Mouse (Mus musculus) forebrain, embryonic 12.5 days (tissue): Measurements from ENCODE around the gene Fgfr2. TPM values are rescaled to one million over a fixed set of nuclear protein-coding genes. Genes with fewer than 3 reads are reported as not detected.
"Not testable (repeated sequence)": the region's sequence is repeated elsewhere in the genome, so short reads cannot be mapped to it uniquely, and the experiment has no call there.

Experiments used
- ATAC-seq: fragments of 200-750 bp; cut with Nextera tagmentation; 2 replicates; pipeline ENCODE4 v1.8.0; 2017; ENCODE audit warnings: moderate TSS enrichment; ENCODE audit not compliant: low FRiP score
- H3K27ac ChIP-seq: fragments of 300-500 bp; sonication (generic); 2 replicates; pipeline ENCODE4 v1.5.1; 2016; ENCODE audit warnings: mild to moderate bottlenecking
- H3K27me3 ChIP-seq: fragments of 300-500 bp; sonication (generic); 2 replicates; pipeline ENCODE4 v1.6.1; 2016; ENCODE audit warnings: mild to moderate bottlenecking
- H3K36me3 ChIP-seq: fragments of 300-500 bp; sonication (generic); replicated peaks from 2 replicates; pipeline ENCODE4 v1.6.1; 2016; ENCODE audit warnings: mild to moderate bottlenecking
- H3K4me1 ChIP-seq: fragments of 300-500 bp; sonication (generic); 2 replicates; pipeline ENCODE4 v1.6.1; 2016
- H3K4me2 ChIP-seq: fragments of 300-500 bp; sonication (generic); 2 replicates; pipeline ENCODE4 v1.6.1; 2016; ENCODE audit warnings: mild to moderate bottlenecking, moderate library complexity
- H3K4me3 ChIP-seq: fragments of 300-500 bp; sonication (generic); replicated peaks from 2 replicates; pipeline ENCODE4 v1.5.1; 2016; ENCODE audit warnings: mild to moderate bottlenecking
- H3K9ac ChIP-seq: fragments of 300-500 bp; sonication (generic); 2 replicates; pipeline ENCODE4 v1.6.1; 2016; ENCODE audit warnings: mild to moderate bottlenecking
- H3K9me3 ChIP-seq: fragments of 300-500 bp; sonication (generic); 2 replicates; pipeline ENCODE4 v1.6.1; 2016
- WGBS: fragments of 180-500 bp; shearing (Covaris S2); methylation state at CpG from one replicate; pipeline ENCODE4 v1.1.7; 2016; 5-methylcytosine and 5-hydroxymethylcytosine counted together
- polyA plus RNA-seq: library from polyadenylated mRNA; unstranded; fragments of >200 nt; fragmentation: Nextera tagmentation; extraction: Ambion mirVana; gene quantifications from 2 replicates; pipeline ENCODE4 v1.2.1, GENCODE M21; 2016

Fgfr2 gene
- polyA plus RNA-seq, 1 experiment from 2014 or later, result 89.6 TPM

- Histone ChIP-seq H3K27ac (no peak overlapping the region), H3K36me3 (no peaks in the 10 kb centered on the region), H3K4me2 (no peak overlapping the region), H3K9me3 (no peaks in the 10 kb centered on the region), H3K4me1 (no peaks in the 10 kb centered on the region), H3K9ac (no peak overlapping the region), H3K4me3 (no peak overlapping the region), H3K27me3 (no peaks in the 10 kb centered on the region)
- no peak for ATAC-seq
- WGBS, result 78% methylated on average over 6 of the region's 6 CpGs
Observed at GRCm38 (mm10) chr7:132449891-132450735, 673.0 kb downstream of the Fgfr2 start.

- H3K27me3 ChIP-seq, result no peaks in the 10 kb centered on the region
- no peak for ATAC-seq
- no peak overlapping the region for H3K4me2 ChIP-seq
- no peaks in the 10 kb centered on the region for H3K9me3 ChIP-seq
- H3K4me1 ChIP-seq, result no peaks in the 10 kb centered on the region
- no peak overlapping the region for H3K9ac ChIP-seq
- 87% methylated on average over 4 of the region's 4 CpGs for WGBS
- H3K27ac ChIP-seq, result no peak overlapping the region
- H3K4me3 ChIP-seq, result no peak overlapping the region
- no peaks in the 10 kb centered on the region for H3K36me3 ChIP-seq
Observed at GRCm38 (mm10) chr7:132448511-132449154, 674.5 kb downstream of the Fgfr2 start.

- Histone ChIP-seq H3K9ac (no peak overlapping the region), H3K4me2 (no peak overlapping the region), H3K4me1 (no peaks in the 10 kb centered on the region), H3K27ac (no peak overlapping the region), H3K4me3 (no peak overlapping the region), H3K36me3 (no peaks in the 10 kb centered on the region), H3K27me3 (no peaks in the 10 kb centered on the region), H3K9me3 (no peaks in the 10 kb centered on the region)
- 87% methylated on average over 5 of the region's 5 CpGs for WGBS
- no peak for ATAC-seq
Observed at GRCm38 (mm10) chr7:132447558-132447957, 675.6 kb downstream of the Fgfr2 start.

GRCm38 (mm10) chr7:132446841-132447240, 676.3 kb downstream of the Fgfr2 start:
- 84% methylated on average over 5 of the region's 5 CpGs for WGBS
- Histone ChIP-seq H3K27ac (no peak overlapping the region), H3K4me2 (no peak overlapping the region), H3K4me1 (no peaks in the 10 kb centered on the region), H3K9ac (no peak overlapping the region), H3K4me3 (no peak overlapping the region), H3K36me3 (no peaks in the 10 kb centered on the region), H3K27me3 (no peaks in the 10 kb centered on the region), H3K9me3 (no peaks in the 10 kb centered on the region)
- no peak for ATAC-seq

GRCm38 (mm10) chr7:132444221-132444620, 678.9 kb downstream of the Fgfr2 start:
- WGBS, result 96% methylated on average over 2 of the region's 2 CpGs
- no peaks in the 10 kb centered on the region for H3K9me3 ChIP-seq
- no peak overlapping the region for H3K9ac ChIP-seq
- no peak for ATAC-seq
- H3K4me1 ChIP-seq, result no peaks in the 10 kb centered on the region
- H3K27ac ChIP-seq, result no peak overlapping the region
- H3K4me2 ChIP-seq, result no peak overlapping the region
- H3K4me3 ChIP-seq, result no peak overlapping the region
- no peaks in the 10 kb centered on the region for H3K27me3 ChIP-seq
- no peaks in the 10 kb centered on the region for H3K36me3 ChIP-seq

GRCm38 (mm10) chr7:132443769-132444168, 679.4 kb downstream of the Fgfr2 start:
- Histone ChIP-seq H3K4me1 (no peaks in the 10 kb centered on the region), H3K27me3 (no peaks in the 10 kb centered on the region), H3K4me3 (no peak overlapping the region), H3K27ac (no peak overlapping the region), H3K9ac (no peak overlapping the region), H3K9me3 (no peaks in the 10 kb centered on the region), H3K36me3 (no peaks in the 10 kb centered on the region), H3K4me2 (no peak overlapping the region)
- WGBS, result 82% methylated on average over 2 of the region's 2 CpGs
- ATAC-seq, result no peak

- Histone ChIP-seq H3K27ac (no peak overlapping the region), H3K27me3 (no peaks in the 10 kb centered on the region), H3K4me1 (peaks cover 1% of the 10 kb centered on the region), H3K36me3 (no peaks in the 10 kb centered on the region), H3K4me2 (no peak overlapping the region), H3K9ac (no peak overlapping the region), H3K9me3 (no peaks in the 10 kb centered on the region), H3K4me3 (no peak overlapping the region)
- ATAC-seq, result no peak
- WGBS, result 79% methylated on average over 3 of the region's 3 CpGs
Observed at GRCm38 (mm10) chr7:132443134-132443533, 680.0 kb downstream of the Fgfr2 start.

GRCm38 (mm10) chr7:132442133-132442763, 680.9 kb downstream of the Fgfr2 start:
- not testable (repeated sequence) for ATAC-seq, H3K27me3 ChIP-seq, H3K9ac ChIP-seq, H3K27ac ChIP-seq, H3K4me3 ChIP-seq, H3K9me3 ChIP-seq, H3K36me3 ChIP-seq, H3K4me2 ChIP-seq, H3K4me1 ChIP-seq
- 89% methylated on average over 3 of the region's 3 CpGs for WGBS

GRCm38 (mm10) chr7:132439916-132440315, 683.2 kb downstream of the Fgfr2 start:
- no peak overlapping the region for H3K4me3 ChIP-seq
- no peak overlapping the region for H3K4me2 ChIP-seq
- peaks cover 6% of the 10 kb centered on the region for H3K4me1 ChIP-seq
- no peak overlapping the region for H3K27ac ChIP-seq
- no peaks in the 10 kb centered on the region for H3K27me3 ChIP-seq
- ATAC-seq, result no peak
- no peaks in the 10 kb centered on the region for H3K36me3 ChIP-seq
- WGBS, result 83% methylated on average over 6 of the region's 6 CpGs
- H3K9ac ChIP-seq, result no peak overlapping the region
- H3K9me3 ChIP-seq, result no peaks in the 10 kb centered on the region

- H3K4me1 ChIP-seq, result peaks cover 6% of the 10 kb centered on the region
- no peak overlapping the region for H3K27ac ChIP-seq
- no peak; the same call in 1 of the 2 replicates for ATAC-seq
- H3K36me3 ChIP-seq, result no peaks in the 10 kb centered on the region
- H3K27me3 ChIP-seq, result no peaks in the 10 kb centered on the region
- 55% methylated on average over 6 of the region's 6 CpGs for WGBS
- no peak overlapping the region for H3K4me2 ChIP-seq
- H3K4me3 ChIP-seq, result no peak overlapping the region
- H3K9ac ChIP-seq, result no peak overlapping the region
- no peaks in the 10 kb centered on the region for H3K9me3 ChIP-seq
Observed at GRCm38 (mm10) chr7:132438060-132438459, 685.1 kb downstream of the Fgfr2 start.

GRCm38 (mm10) chr7:132437431-132437830, 685.7 kb downstream of the Fgfr2 start:
- H3K36me3 ChIP-seq, result no peaks in the 10 kb centered on the region
- no peaks in the 10 kb centered on the region for H3K27me3 ChIP-seq
- no peak overlapping the region for H3K4me2 ChIP-seq
- 93% methylated on average over 3 of the region's 3 CpGs for WGBS
- peaks cover 6% of the 10 kb centered on the region for H3K4me1 ChIP-seq
- H3K27ac ChIP-seq, result no peak overlapping the region
- no peaks in the 10 kb centered on the region for H3K9me3 ChIP-seq
- ATAC-seq, result no peak
- no peak overlapping the region for H3K9ac ChIP-seq
- H3K4me3 ChIP-seq, result no peak overlapping the region

- no peak overlapping the region for H3K27ac ChIP-seq
- WGBS, result 90% methylated on average over 8 of the region's 8 CpGs
- no peaks in the 10 kb centered on the region for H3K9me3 ChIP-seq
- no peak for ATAC-seq
- H3K4me2 ChIP-seq, result no peak overlapping the region
- H3K36me3 ChIP-seq, result no peaks in the 10 kb centered on the region
- no peak overlapping the region for H3K4me3 ChIP-seq
- H3K9ac ChIP-seq, result no peak overlapping the region
- no peaks in the 10 kb centered on the region for H3K27me3 ChIP-seq
- peaks cover 6% of the 10 kb centered on the region for H3K4me1 ChIP-seq
Observed at GRCm38 (mm10) chr7:132435486-132436055, 687.6 kb downstream of the Fgfr2 start.
